Comparison of ENCODE assay signal across 8 mouse cellular contexts in the genomic region with DNA sequence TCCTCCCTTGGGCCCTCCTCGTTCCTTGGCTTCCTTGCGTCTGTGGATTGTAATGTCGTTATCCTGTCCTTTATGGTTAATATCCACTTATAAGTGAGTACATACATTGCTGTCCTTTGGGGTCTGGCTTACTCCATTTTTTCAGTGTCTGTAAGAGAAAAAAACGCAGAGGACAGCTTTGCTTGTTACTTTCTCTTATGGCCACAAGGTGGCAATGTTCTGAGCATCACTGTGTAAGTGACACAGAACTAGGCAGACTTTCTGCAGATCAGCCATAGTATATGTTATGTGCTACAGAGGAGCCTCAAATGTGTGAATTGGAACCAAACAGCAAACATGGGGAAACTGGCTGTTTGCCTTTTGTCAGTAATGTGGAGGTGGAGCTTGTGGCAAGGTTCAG. TPM values are rescaled to one million over a fixed set of nuclear protein-coding genes. Genes with fewer than 3 reads are reported as not detected.
DNase-seq lines count a peak whose midpoint lies in the region; ATAC-seq and TF ChIP-seq lines count a peak whose summit lies in the region.

No protein-coding gene starts in this region.

- 33% methylated on average over 4 of the region's 4 CpGs for WGBS in lung, embryonic 14.5 days
- 35% methylated on average over 4 of the region's 4 CpGs for WGBS in lung, adult 2 months
- 26% methylated on average over 4 of the region's 4 CpGs for WGBS in intestine, postnatal 0 days
- 27% methylated on average over 4 of the region's 4 CpGs for WGBS in neural tube, embryonic 15.5 days

- no peak overlapping the region for H3K4me3 ChIP-seq in lung, embryonic 14.5 days (ENCODE audit: low read depth, low read length)
- no peak overlapping the region for H3K4me3 ChIP-seq in lung, adult 2 months (replicated peaks; ENCODE audit: extremely low read depth, low read depth, low read length)
- no peak overlapping the region for H3K4me3 ChIP-seq in intestine, postnatal 0 days (ENCODE audit: low read depth, low read length)
- H3K4me3 ChIP-seq in neural tube, embryonic 15.5 days (replicated peaks) = no peak overlapping the region

- H3K27me3 ChIP-seq in lung, embryonic 14.5 days (ENCODE audit: insufficient read depth, low read length) = no peaks in the 10 kb centered on the region
- no peaks in the 10 kb centered on the region for H3K27me3 ChIP-seq in intestine, postnatal 0 days (replicated peaks; ENCODE audit: control insufficient read depth, insufficient read depth, low read length)
- H3K27me3 ChIP-seq in neural tube, embryonic 15.5 days (replicated peaks) = no peaks in the 10 kb centered on the region

- no peak for TF ChIP-seq POLR2A in lung, adult 2 months (IDR thresholded peaks at IDR 0.05; ENCODE audit: borderline replicate concordance, extremely low read depth, low read depth, low read length)

- no peaks in the 10 kb centered on the region for H3K36me3 ChIP-seq in lung, embryonic 14.5 days (ENCODE audit: insufficient read depth)
- H3K36me3 ChIP-seq in intestine, postnatal 0 days (ENCODE audit: control insufficient read depth, insufficient read depth) = no peaks in the 10 kb centered on the region
- no peaks in the 10 kb centered on the region for H3K36me3 ChIP-seq in neural tube, embryonic 15.5 days

- H3K9ac ChIP-seq in lung, embryonic 14.5 days = no peak overlapping the region
- no peak overlapping the region for H3K9ac ChIP-seq in intestine, postnatal 0 days (ENCODE audit: low read depth, low read length)
- H3K9ac ChIP-seq in neural tube, embryonic 15.5 days (replicated peaks) = no peak overlapping the region

- TF ChIP-seq CTCF in lung, embryonic 14.5 days (IDR thresholded peaks at IDR 0.05; ENCODE audit: low read depth) = peak; percentile 88
- TF ChIP-seq CTCF in lung, adult 2 months (IDR thresholded peaks at IDR 0.05; ENCODE audit: insufficient read depth, low read length) = no peak
- TF ChIP-seq CTCF in intestine, postnatal 0 days (IDR thresholded peaks at IDR 0.05; ENCODE audit: low read depth) = peak; percentile 85

- DNase-seq in adrenal gland, postnatal 10 days = peak; percentile 16
- no peak for DNase-seq in adrenal gland, postnatal 4 days (ENCODE audit: low spot score in 2 of 2)
- DNase-seq in lung, embryonic 14.5 days = peak; percentile 85
- DNase-seq in lung, adult 2 months = no peak
- no peak for DNase-seq in ovary, postnatal 36 days (ENCODE audit: low spot score)
- no peak for DNase-seq in thymus, postnatal 36 days

- ATAC-seq in lung, embryonic 14.5 days (ENCODE audit: insufficient read depth) = peak; percentile 52; the same call in 1 of the 2 replicates
- ATAC-seq in intestine, postnatal 0 days = no peak
- ATAC-seq in neural tube, embryonic 15.5 days (ENCODE audit: low FRiP score) = peak; percentile 42; the same call in 1 of the 2 replicates

- 0 out of 2 replicates have a peak, but pooled peaks cover 3% of the 10 kb centered on the region for H3K4me1 ChIP-seq in lung, embryonic 14.5 days (ENCODE audit: insufficient read depth)
- H3K4me1 ChIP-seq in lung, adult 2 months (ENCODE audit: control insufficient read depth, insufficient read depth, low read length) = no peaks in the 10 kb centered on the region
- no peaks in the 10 kb centered on the region for H3K4me1 ChIP-seq in intestine, postnatal 0 days (replicated peaks; ENCODE audit: control insufficient read depth, insufficient read depth, low read length)
- H3K4me1 ChIP-seq in neural tube, embryonic 15.5 days = peaks cover 24% of the 10 kb centered on the region

- no peaks in the 10 kb centered on the region for H3K9me3 ChIP-seq in lung, embryonic 14.5 days (ENCODE audit: low read depth, low read length)
- no peaks in the 10 kb centered on the region for H3K9me3 ChIP-seq in intestine, postnatal 0 days (ENCODE audit: control insufficient read depth)
- no peaks in the 10 kb centered on the region for H3K9me3 ChIP-seq in neural tube, embryonic 15.5 days (replicated peaks)

- H3K27ac ChIP-seq in lung, embryonic 14.5 days (ENCODE audit: low read depth) = no peak overlapping the region
- H3K27ac ChIP-seq in intestine, postnatal 0 days (ENCODE audit: low read depth, low read length) = no peak overlapping the region
- no peak overlapping the region for H3K27ac ChIP-seq in neural tube, embryonic 15.5 days (replicated peaks)

- H3K4me2 ChIP-seq in lung, embryonic 14.5 days = no peak overlapping the region
- H3K4me2 ChIP-seq in intestine, postnatal 0 days (replicated peaks; ENCODE audit: low read depth) = no peak overlapping the region
- H3K4me2 ChIP-seq in neural tube, embryonic 15.5 days = no peak overlapping the region

RNA-seq across cellular contexts. Expression of a gene that starts 17.6 kb away (rescaled TPM):
- 1 to 10 TPM; 1.7 to 2.4 TPM for total RNA-seq in adrenal gland, postnatal 10 days (2021)
- 1 to 10 TPM; 1.7 to 2.5 TPM for total RNA-seq in adrenal gland, postnatal 4 days (2021)
- polyA plus RNA-seq in lung, embryonic 14.5 days (2014; fragmentation: Nextera tagmentation; extraction: Ambion mirVana) = 0.20 and 0.28 TPM in 2 replicates
- 0.24 and 0.38 TPM in 2 replicates for polyA plus RNA-seq in lung, adult 2 months (2012; rRNA removed)
- 0.07 and 0.08 TPM in 2 replicates for polyA plus RNA-seq in intestine, postnatal 0 days (2015; fragmentation: Nextera tagmentation; extraction: Ambion mirVana)
- 1.1 and 1.2 TPM in 2 replicates for polyA plus RNA-seq in neural tube, embryonic 15.5 days (2015; fragmentation: Nextera tagmentation; extraction: Ambion mirVana)

RNA-seq across cellular contexts. Expression of a gene that starts 54.8 kb away (rescaled TPM):
- total RNA-seq in adrenal gland, postnatal 10 days (2021) = 10 to 100 TPM; 44.2 to 45.3 TPM
- 10 to 100 TPM; 53.2 to 59.1 TPM for total RNA-seq in adrenal gland, postnatal 4 days (2021)
- polyA plus RNA-seq in lung, embryonic 14.5 days (2014; fragmentation: Nextera tagmentation; extraction: Ambion mirVana) = 114 and 115 TPM in 2 replicates
- polyA plus RNA-seq in lung, adult 2 months (2012; rRNA removed) = 29.6 and 41.1 TPM in 2 replicates
- 36.3 and 38.0 TPM in 2 replicates for polyA plus RNA-seq in intestine, postnatal 0 days (2015; fragmentation: Nextera tagmentation; extraction: Ambion mirVana)
- 92.6 and 97.6 TPM in 2 replicates for polyA plus RNA-seq in neural tube, embryonic 15.5 days (2015; fragmentation: Nextera tagmentation; extraction: Ambion mirVana)

Comparison
In these comparisons a context has a peak if more than half of its experiments do, and no peak if none do; other contexts are left out.
1. DNase-seq: peak in adrenal gland, postnatal 10 days (single experiment) and lung, embryonic 14.5 days (single experiment); none in adrenal gland, postnatal 4 days (0 of 2), lung, adult 2 months (single experiment), ovary, postnatal 36 days (single experiment) and thymus, postnatal 36 days (0 of 2).